17 mouse cellular contexts compared by ENCODE assay signal in genomic region chr9:77251511-77252112, GRCm38 (mm10).
DNase-seq lines count a peak whose midpoint lies in the region; ATAC-seq and TF ChIP-seq lines count a peak whose summit lies in the region.
"Had no signal": no experiment of that assay in that cellular context is flagged by ENCODE, and none has a peak within 500 bp of the region (broad histone marks: within the 10 kb centered on the region; RNA-seq: fewer than 3 reads in every experiment).

No protein-coding gene starts in this region.

- no peaks in the 10 kb centered on the region for H3K36me3 ChIP-seq in forebrain, embryonic 14.5 days (ENCODE audit: control insufficient read depth, insufficient read depth, low read length)
- no peaks in the 10 kb centered on the region for H3K36me3 ChIP-seq in forebrain, embryonic 12.5 days (replicated peaks)
- H3K36me3 ChIP-seq in forebrain, postnatal 0 days (ENCODE audit: insufficient read depth): no peaks in the 10 kb centered on the region
- H3K36me3 ChIP-seq: G1E; limb, embryonic 10.5 days had no signal

- no peak overlapping the region for H3K4me2 ChIP-seq in forebrain, embryonic 14.5 days (ENCODE audit: low read length)
- H3K4me2 ChIP-seq in forebrain, embryonic 12.5 days: no peak overlapping the region
- peak overlapping the region; percentile 36 for H3K4me2 ChIP-seq in forebrain, postnatal 0 days (ENCODE audit: low read depth)

- ATAC-seq in forebrain, embryonic 14.5 days: peak; percentile 55; the same call in 1 of the 2 replicates
- ATAC-seq in forebrain, embryonic 12.5 days (ENCODE audit: low FRiP score): no peak
- no peak; the same call in 1 of the 2 replicates for ATAC-seq in forebrain, postnatal 0 days
- ATAC-seq: hindbrain, embryonic 16.5 days; liver, postnatal 0 days; midbrain, embryonic 16.5 days had no signal

- no peak overlapping the region for H3K9ac ChIP-seq in forebrain, embryonic 14.5 days (ENCODE audit: low read length)
- no peak overlapping the region for H3K9ac ChIP-seq in forebrain, embryonic 12.5 days
- peak overlapping the region; percentile 49 for H3K9ac ChIP-seq in forebrain, postnatal 0 days
- H3K9ac ChIP-seq: liver, postnatal 0 days had no signal

- DNase-seq in forebrain, embryonic 14.5 days (ENCODE audit: low spot score): peak; percentile 3
- peak; percentile 63 for DNase-seq in forebrain, postnatal 0 days
- DNase-seq in layer of hippocampus, postnatal 36 days: peak; percentile 26 to 48
- peak; percentile 58 to 70 for DNase-seq in right cerebral cortex, postnatal 10 days (ENCODE audit: low spot score in 2 of 2)
- no peak for DNase-seq in cerebellum, adult 11 months
- no peak for DNase-seq in urinary bladder, postnatal 14 days (ENCODE audit: low spot score)
- no peak for DNase-seq in cerebellum, postnatal 4 days (ENCODE audit: low spot score in 2 of 2)
- DNase-seq: kidney, adult 9 months; liver, postnatal 0 days; spleen, adult 18-20 months had no signal

- H3K9me3 ChIP-seq in forebrain, embryonic 14.5 days (replicated peaks; ENCODE audit: control insufficient read depth, low read length): no peaks in the 10 kb centered on the region
- H3K9me3 ChIP-seq in forebrain, embryonic 12.5 days: no peaks in the 10 kb centered on the region
- no peaks in the 10 kb centered on the region for H3K9me3 ChIP-seq in forebrain, postnatal 0 days (ENCODE audit: low read length)
- H3K9me3 ChIP-seq: heart, embryonic 10.5 days; limb, embryonic 10.5 days had no signal

- no peaks in the 10 kb centered on the region; the same call in 1 of the 2 replicates for H3K4me1 ChIP-seq in forebrain, embryonic 14.5 days (ENCODE audit: control insufficient read depth, insufficient read depth, low read length)
- no peaks in the 10 kb centered on the region for H3K4me1 ChIP-seq in forebrain, embryonic 12.5 days
- H3K4me1 ChIP-seq in forebrain, postnatal 0 days (ENCODE audit: insufficient read depth): no peaks in the 10 kb centered on the region
- H3K4me1 ChIP-seq: heart, embryonic 10.5 days; limb, embryonic 10.5 days had no signal

- 72% methylated on average over 16 of the region's 18 CpGs for WGBS in forebrain, embryonic 14.5 days
- WGBS in forebrain, embryonic 12.5 days: 80% methylated on average over 17 of the region's 18 CpGs
- 60% methylated on average over 18 of the region's 18 CpGs for WGBS in forebrain, postnatal 0 days

- no peaks in the 10 kb centered on the region for H3K27me3 ChIP-seq in forebrain, embryonic 14.5 days (replicated peaks; ENCODE audit: control insufficient read depth, insufficient read depth, low read length)
- H3K27me3 ChIP-seq in forebrain, embryonic 12.5 days: no peaks in the 10 kb centered on the region
- no peaks in the 10 kb centered on the region for H3K27me3 ChIP-seq in forebrain, postnatal 0 days (ENCODE audit: insufficient read depth, low read length)

- TF ChIP-seq CTCF in forebrain, postnatal 0 days (IDR thresholded peaks at IDR 0.05; ENCODE audit: low read depth): no peak

- no peak overlapping the region for H3K4me3 ChIP-seq in forebrain, embryonic 14.5 days (ENCODE audit: low read depth, low read length)
- no peak overlapping the region for H3K4me3 ChIP-seq in forebrain, embryonic 12.5 days (replicated peaks)
- H3K4me3 ChIP-seq in forebrain, postnatal 0 days (ENCODE audit: low read depth, low read length): peak overlapping the region; percentile 35
- H3K4me3 ChIP-seq: heart, embryonic 10.5 days; limb, embryonic 10.5 days had no signal

- no peak overlapping the region for H3K27ac ChIP-seq in forebrain, embryonic 14.5 days (ENCODE audit: low read depth, low read length)
- H3K27ac ChIP-seq in forebrain, embryonic 12.5 days: no peak overlapping the region
- peak overlapping the region; percentile 81 for H3K27ac ChIP-seq in forebrain, postnatal 0 days (ENCODE audit: low read depth, low read length)
- H3K27ac ChIP-seq: heart, embryonic 10.5 days; limb, embryonic 10.5 days; macrophage had no signal

Comparison
In these comparisons a context has a peak if more than half of its experiments do, and no peak if none do; other contexts are left out.
1. DNase-seq: peak in forebrain, embryonic 14.5 days (single experiment), forebrain, postnatal 0 days (single experiment), layer of hippocampus, postnatal 36 days (2 of 2) and right cerebral cortex, postnatal 10 days (2 of 2); none in cerebellum, adult 11 months (single experiment), urinary bladder, postnatal 14 days (single experiment) and cerebellum, postnatal 4 days (0 of 2).